Mouse (Mus musculus) adrenal gland, adult 18-20 months (tissue): ENCODE results near the gene Gm2956. TPM values are rescaled to one million over a fixed set of nuclear protein-coding genes. Genes with fewer than 3 reads are reported as not detected.
"Not testable (repeated sequence)": the region's sequence is repeated elsewhere in the genome, so short reads cannot be mapped to it uniquely, and the experiment has no call there.

Experiments used
- DNase-seq, 2 experiments: peaks; one replicate each; pipeline ENCODE4 v3.0.0; 2021 to 2022; ENCODE audit warnings: low spot score in 2 of 2
- long read RNA-seq, 2 experiments: library from polyadenylated mRNA; stranded (forward); transcript quantifications; one replicate each; pipeline ENCODE4 v2.0.0; 2021
- total RNA-seq, 2 experiments: library from RNA; stranded (reverse); gene quantifications; 1 replicate in 1 of 2; 2 replicates in 1 of 2; pipeline ENCODE4 v1.2.3; 2021

The Gm2956 gene
- total RNA-seq, result not detected
- long read RNA-seq, experiment 1, partial matches to known transcripts, result 0 of 1 reads
- long read RNA-seq, experiment 1, other reads (novel, unspliced or antisense), result 1 of 1 reads
- long read RNA-seq, experiment 2, partial matches to known transcripts, result 0 of 1 reads
- long read RNA-seq, experiment 2, other reads (novel, unspliced or antisense), result 1 of 1 reads

DNA sequence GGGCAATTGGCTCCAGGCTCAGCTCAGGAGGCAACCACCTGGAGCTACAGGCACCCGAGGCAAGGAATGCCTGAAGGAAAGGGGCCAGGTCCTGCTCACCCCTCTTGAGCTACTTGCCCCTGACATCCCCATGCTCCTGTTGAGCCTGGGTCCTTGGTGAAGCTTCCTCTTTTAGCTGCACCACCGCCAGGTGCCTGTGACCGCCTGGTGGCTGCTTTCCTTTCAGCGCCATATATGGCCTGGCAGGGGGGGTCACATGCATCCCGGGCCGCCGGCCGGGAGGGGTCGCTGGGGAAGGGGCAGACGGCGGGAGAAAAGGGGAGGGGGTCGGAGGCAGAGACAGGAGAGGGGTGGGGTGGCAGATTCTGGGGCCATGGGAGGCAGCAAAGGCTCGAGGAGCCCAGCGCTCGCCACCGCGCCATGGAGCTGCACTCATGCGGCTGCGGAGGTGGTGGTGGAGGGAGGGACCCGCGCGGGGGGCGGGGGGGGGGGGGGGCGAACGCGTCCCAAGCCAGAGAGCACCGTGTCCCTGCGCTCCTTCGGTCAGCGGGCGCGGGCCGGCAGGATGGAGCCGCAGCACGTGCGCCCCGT, at the start of gene Gm2956:
Gene Gm2956, plus strand, starts transcription at position 541 of the 591 bp plus-strand sequence.
- DNase-seq, result not testable (repeated sequence)

DNA sequence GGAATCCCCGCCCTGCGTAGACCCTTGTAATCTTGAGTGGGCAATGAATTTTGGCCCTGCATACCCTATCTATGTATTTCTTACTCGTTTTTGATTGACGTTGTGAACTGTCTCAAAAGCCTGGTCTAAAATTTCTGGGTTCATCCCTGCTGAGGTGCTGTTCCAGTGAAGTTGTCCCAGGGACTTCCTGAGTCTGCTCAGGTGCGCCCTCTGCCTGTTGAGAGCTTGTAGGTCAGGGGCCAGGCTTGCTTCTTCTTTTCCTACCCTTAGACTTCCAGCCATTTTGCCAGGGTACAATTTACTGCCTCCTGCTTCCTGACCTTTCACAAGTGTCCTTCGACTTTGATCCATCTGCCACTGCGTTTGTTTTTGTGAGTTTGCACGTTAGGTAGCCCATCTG, 979 bp downstream of the Gm2956 start:
- DNase-seq, result not testable (repeated sequence)

DNA sequence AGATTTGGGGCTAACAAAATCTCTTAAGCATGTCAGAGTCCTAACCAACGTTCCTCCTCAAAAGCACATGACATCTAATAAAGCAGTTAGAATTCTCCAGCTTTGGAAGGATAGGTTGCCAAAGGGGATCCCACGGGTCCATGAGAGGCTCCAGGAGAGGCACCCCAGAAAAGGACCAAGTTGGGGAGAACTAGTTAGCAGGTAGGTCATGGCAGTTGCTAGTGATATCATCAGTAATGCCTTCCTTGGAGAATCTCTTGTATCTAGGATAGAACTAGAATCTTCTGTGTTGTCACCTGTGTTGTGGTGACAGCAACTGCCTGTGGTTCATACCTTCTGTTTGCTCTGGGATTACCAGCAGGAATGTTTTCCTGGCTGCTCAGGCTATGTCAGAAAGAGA, 62.4 kb downstream of the Gm2956 start, which contains the start of gene Gm10413:
Gene Gm10413, plus strand, starts transcription at position 301 of the 400 bp plus-strand sequence.
- DNase-seq, result not testable (repeated sequence)

Other genes with a start within 250 kb of the Gm2956 start
- gene Gm10340, start 198.6 kb upstream of the Gm2956 start, total RNA-seq, result not detected
- gene Gm5795, start 144.4 kb upstream of the Gm2956 start, total RNA-seq, result not detected
- under 1 TPM in 1 of 2 experiments, not detected in 1; 0.48 TPM for gene D830030K20Rik, start 124.1 kb upstream of the Gm2956 start, total RNA-seq
- not detected for gene Gm10413, start 62.5 kb downstream of the Gm2956 start, total RNA-seq
- not detected for gene Gm10409, start 80.0 kb downstream of the Gm2956 start, total RNA-seq
- gene Gm3005, start 95.5 kb downstream of the Gm2956 start, total RNA-seq, result not detected
- gene Gm10408, start 116.8 kb downstream of the Gm2956 start, total RNA-seq, result not detected